Mouse (Mus musculus) WW6 (cell line): ENCODE data around the gene Spry2.
A peak's percentile ranks its signal among the peaks of the same experiment; 100 is the strongest.

ENCODE experiments used
- DNase-seq: peaks from one replicate; pipeline ENCODE4 v3.0.0-alpha.2; 2013; ENCODE audit warnings: low read depth, low spot score

Gene Spry2

DNA sequence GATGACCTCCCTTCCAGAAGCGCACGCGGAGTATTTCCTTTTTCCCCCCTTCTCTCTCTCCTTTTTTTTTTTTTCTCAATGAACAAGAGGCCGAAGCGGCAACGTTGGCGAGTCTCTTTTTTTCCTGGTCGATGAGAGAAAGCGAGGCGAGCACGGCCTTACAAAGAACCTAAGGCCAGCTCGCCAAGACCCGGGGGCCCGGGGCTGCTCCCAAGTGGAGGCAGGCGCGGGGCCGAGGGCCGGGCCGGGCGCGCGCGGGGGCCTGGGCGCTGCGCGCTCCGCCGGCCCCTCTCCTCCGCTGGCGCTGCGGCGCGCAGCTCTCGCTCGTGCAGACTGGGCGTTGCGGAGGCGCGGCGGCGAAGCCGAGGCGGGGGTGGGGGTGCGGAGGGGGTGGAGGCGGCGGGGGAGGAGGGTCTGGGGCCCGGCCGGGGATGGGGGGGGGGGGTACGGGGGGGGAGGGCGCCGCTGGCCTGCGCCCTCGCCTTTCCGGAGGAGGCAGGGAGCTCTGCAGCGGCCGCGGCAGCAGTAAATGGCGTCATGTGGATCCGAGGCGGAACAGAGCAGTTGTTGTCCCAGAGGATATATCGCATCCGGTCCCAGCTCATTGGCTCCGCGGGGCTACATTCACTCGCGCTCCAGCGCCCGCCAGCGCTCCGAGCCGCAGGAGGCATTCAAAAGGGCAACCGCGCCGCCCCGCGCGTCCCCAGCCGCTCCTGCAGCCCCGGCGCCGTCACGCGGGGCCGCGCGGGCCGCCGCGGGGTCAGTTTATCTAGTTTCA lies at the start of gene Spry2:
TSS of gene Spry2 (minus strand) at position 29 of the 778 bp plus-strand sequence.
- peak; percentile 89 for DNase-seq

DNA sequence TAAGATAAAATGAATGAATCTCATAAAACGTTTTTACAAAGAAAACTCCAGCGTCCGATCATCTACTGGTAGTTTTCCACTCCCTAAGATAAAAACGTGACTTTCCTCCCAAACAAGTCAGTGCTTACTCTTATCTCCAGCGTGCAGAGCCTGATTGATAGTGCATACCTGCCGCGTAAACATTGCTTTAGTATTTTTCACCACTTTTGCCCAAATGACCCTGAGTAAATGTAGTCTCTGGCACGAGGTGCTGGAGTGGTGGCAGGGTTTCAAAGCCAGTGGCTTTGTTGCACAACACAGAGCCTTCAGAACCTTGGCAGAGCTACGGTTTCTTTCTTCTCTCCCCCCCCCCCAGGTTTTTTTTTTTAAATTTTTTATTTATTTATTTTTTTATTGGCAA lies 44.7 kb upstream of the Spry2 start:
- no peak for DNase-seq

DNA sequence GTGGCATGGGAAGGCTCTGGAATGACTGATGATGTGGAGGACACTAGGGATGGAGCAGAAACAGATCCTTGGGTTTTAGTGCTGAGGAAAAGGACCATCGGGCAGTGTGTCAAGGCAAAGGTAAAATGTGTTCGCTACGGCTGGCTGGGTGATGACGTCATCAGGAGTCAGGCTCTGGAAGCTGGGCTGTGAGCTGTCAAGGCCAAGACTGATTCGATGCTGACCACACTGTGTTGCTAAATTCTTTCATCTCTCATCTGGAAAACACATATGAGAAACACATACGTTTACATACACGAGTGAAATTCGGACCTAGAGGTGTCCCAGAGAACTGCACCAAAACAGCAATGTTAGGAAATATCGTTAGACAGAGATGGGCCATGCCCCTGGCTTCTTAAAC lies 30.1 kb upstream of the Spry2 start:
- DNase-seq, result no peak

DNA sequence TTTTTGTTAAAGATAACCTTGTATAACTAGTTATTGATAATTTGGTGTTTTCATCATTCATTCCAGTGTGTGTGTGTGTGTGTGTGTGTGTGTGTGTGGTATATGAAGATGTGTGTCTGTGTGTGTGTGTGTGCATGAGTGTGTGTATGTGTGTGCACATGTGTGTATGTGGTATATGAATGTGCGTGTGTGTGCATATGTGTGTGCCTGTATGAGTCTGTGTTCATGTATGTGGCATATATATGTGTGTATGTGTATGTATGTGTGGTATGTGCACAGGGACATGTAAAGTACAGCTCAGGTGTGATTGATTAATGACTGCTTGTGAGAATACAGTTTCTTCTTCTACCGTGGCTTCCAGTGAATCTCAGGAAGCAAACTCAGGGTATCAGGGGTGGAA lies 28.7 kb upstream of the Spry2 start:
- no peak for DNase-seq

DNA sequence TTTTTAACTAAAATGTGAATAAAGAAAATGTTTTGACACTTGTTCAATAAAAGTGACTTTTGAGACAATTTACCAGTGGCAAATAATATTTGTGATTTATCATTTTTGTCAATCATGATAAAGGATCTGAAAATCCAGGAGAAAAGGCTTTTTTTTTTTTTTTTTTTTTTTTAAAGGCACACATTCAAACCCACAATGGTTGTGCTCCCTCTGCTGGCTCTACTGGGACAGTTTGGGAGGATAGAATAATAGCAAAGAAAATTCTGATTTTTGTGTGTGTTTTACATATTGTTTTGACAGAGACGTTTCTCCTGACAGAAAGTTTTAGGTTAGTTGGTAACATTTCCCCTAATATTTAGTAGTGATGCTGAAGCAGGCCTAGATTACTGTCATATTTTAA lies 28.1 kb upstream of the Spry2 start:
- no peak for DNase-seq

DNA sequence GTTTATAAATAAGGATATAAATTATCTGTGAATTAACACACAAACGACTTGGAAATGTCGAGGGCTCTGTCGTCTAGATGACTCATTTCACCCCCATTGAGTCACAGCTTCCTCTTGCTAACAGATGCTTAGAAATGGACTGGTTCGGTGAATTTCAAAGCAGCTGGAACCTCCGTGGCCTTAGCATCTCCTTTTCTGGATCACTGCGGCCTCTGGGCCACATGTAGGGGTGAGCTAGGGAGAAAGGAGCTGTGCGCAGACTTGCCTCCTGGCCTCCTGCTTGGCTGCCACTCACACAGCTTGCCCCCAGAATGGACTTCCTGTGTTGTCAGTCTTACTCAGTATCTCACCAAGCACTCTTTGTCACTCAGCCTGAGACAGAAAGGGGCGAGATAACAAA lies 26.3 kb upstream of the Spry2 start:
- no peak for DNase-seq

DNA sequence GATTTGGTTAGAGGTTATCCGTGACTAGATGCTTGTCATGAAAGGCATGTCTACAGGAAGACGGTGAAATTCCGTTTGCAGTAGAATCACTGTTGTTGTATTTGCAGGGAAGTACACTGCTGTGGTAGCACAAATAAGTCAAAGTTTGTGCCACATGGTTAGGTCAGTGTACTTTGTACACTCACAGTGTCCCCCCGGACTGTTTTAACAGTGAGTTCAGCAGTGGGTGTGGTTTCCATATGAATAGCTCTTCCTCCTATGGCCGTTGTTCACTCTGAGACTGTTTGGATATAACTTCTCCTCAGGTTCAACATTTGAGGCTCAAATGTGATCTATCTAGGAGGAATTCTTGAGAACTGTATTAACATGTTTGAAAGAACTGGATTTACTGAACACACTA lies 25.8 kb upstream of the Spry2 start:
- no peak for DNase-seq

DNA sequence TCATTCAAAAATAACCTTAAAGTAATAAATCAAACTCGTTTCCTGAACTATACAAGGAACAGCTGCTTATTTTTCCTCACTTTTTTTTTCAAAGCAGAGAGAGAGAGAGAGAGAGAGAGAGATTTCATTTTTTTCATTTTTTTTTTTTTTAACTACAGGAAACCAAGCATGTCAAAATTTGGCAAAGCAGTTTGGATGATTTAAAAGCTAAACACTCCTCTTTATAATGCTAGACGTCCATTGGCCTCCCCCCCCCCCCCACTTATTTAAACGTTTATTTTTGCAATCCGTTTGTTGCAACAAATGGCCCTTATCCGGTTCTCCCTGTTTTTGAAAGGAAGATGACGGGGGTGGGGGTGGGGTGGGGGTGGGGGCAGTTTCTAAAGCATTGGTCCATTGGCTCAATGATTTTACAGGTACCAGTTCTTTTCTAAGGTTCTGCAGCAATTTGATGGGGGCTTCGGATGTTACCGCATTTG lies 24.6 kb upstream of the Spry2 start:
- DNase-seq, result no peak

DNA sequence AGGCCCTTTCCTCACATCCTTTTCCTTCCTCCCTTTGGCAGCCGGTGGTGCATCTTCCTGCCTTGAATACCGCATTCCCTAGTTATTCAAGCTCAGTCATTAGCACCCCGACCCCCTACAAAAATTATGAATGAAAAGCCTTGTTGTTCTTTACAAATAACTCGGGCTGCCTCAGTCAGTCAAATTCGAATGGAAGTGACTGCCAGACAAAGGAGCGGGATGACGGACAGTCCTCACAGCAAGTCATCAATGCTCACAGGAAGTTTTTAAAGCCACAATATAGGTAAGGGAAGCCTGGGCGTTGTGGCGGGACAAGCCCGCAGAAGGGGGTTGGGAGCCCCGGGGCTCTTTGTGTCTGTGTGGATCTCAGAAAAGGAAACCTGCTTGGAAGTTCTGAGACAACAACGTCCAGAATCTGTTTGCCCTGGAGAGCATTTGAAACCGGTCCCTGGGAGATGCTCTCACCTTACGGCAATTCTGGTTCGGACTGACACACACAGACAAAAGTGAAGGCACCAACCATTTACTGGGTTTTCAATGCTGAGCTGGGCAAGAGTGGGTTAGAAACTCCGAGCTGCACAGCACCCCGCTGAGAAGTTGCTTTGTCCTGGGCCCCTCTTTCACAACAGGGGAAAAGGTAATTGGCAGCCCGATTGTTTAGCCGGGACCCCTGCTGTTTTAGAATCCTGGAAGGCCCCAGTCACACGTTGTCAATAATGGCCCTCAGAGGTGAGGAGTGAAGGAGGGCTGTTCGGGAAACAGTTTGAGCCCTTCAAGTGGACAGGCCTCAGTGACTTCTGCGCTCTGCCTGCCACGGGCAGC lies 24.0 kb upstream of the Spry2 start:
- DNase-seq, result peak; percentile 88

DNA sequence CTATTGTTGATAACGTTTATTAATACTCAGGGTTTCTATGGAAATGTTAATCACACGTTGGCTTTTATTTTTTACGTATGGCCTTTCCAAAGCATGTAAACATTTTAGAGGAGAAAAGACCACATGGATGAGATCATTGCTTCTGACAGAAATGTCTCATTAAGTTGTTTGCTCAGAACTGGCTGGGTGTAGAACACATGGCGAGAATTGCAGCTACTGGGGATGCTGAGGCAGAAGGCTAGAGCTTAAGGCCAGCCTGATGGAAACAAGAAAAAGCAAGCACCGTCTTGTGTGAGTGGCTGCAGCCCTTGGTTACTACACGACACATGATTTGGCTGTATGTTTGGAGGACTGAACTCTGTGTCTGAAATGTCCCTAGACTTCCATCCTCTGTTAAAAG lies 10.6 kb upstream of the Spry2 start:
- DNase-seq, result no peak

DNA sequence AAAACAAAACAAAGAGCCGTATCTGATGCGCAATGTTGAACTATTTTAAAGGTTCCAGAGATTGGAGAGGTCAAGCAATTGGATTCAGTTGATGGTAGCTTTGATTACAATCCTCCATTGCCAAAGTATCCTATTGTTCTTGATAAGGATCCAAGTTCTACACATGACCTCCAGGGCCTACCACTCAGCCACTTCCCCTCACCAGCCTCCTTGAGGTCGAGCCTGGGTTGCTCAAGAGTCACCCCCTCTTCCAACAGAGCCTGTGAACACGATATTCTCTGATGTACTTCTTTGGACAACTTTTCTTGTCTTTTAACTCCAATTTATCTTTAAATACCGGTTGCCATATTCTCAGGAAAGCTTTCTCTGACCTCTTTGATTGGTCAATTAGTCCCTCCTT lies 9.3 kb upstream of the Spry2 start:
- no peak for DNase-seq

DNA sequence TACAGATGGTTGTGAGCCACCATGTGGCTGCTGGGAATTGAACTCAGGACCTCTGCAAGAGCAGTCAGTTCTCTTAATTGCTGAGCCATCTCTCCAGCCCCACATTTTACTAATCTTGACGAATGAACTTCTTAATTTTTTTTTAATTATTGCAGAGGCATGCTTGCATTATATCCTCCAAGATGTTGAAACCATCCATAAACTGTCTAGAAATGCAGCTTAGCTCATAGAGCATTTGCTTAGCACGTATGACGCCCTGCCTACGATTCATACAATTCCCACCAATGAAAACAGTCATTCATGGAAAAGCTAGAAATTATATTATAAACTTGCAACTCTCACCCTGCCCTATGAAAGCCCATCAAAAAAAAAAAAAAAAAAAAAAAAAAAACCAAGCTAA lies 8.9 kb upstream of the Spry2 start:
- no peak for DNase-seq

DNA sequence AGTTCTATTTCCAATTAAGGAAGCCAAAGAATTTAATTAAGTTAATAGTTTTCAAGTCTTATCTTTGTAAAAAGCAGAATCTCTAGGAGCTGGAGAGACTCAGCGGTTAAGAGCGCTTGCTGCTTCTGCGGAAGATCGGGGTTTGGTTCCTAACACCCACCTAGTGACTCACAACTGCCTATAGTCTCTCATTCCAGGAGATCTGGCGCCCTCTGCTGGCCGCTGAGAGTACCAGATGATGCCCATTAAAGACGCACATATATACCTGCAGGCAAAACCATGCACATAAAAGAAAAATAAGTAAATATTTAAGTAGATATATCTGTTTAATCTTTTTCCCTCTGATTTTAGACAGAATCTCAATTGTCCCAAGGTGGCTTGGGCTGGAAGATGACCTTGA lies 6.2 kb upstream of the Spry2 start:
- no peak for DNase-seq

DNA sequence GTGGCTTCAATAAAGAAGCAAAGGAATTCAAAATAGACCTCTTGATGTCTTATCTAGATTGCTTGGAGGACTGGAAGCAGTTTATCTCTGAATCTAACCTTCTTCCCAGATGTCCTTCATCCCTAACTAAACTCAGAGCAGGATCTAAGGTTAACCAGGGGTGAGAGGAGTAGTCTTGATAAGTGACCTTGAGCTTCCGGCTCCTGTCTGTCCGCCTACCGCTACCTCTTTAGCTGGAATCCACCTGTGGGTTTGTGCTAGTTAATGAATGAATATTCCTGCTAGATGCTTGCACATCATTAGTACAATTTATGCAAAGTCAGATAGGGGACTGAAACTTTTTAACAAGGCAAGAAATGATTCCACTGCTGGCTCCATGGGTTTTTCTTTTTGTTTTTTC lies 4.2 kb upstream of the Spry2 start:
- DNase-seq, result no peak

DNA sequence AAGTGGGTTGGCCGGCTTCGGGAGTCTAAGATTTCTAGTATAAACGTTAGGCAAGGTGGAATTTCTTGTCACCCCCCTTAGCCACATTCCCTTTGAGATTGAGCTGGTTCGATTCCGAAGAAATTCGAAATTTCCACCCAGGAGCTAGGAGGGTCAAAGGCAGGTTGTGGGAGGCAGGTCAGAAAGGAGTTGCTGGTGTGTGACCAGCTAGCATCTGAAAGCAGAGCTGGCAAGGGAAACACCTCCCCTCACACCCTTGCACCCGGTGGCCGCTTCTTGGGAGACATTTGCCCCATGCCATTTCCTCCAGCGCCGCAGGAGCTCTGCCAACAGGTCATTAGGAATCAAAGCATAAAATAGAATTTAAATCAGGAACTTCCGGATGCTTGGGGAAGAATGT lies 2.5 kb upstream of the Spry2 start:
- no peak for DNase-seq

DNA sequence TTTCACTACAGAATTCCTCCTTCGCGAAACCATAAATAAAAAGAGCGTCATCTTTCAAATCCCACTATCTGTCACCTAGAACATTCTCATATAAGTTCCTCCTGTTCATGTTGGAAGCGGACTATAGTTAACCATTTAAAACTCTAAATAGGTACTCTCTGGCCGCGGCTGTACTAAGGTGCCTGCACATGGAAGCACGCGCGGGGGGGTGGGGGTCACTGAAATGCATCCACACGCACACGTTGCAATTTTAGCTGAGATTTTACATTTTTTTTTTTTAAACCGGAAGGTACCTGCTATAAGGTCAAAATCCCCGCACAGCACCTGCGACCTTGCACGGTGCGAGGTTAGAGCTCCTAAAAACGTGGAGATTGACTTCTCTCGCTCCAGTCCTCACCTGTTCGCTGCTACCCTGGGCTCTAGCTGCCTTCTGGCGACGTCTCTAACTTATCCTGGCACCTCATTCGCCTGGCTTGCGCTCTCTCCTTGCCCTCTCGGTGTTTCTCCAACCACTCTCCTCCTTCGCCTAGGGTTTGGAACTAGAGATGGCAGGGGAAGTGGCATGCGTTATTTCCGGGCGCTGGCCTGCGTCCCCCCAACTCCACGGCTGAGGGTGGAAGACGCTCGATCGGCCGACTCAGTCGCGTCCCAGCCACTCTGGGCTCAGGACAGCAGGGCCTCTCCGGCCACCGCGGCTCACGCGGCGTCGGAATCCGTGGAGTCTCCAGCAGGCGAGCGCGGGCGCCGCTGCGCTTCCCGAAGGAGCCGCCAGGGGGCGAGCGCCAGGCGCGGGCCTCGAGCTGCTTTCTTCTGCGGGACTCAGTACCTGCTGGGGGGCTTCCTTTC lies 1.9 kb upstream of the Spry2 start:
- no peak for DNase-seq

DNA sequence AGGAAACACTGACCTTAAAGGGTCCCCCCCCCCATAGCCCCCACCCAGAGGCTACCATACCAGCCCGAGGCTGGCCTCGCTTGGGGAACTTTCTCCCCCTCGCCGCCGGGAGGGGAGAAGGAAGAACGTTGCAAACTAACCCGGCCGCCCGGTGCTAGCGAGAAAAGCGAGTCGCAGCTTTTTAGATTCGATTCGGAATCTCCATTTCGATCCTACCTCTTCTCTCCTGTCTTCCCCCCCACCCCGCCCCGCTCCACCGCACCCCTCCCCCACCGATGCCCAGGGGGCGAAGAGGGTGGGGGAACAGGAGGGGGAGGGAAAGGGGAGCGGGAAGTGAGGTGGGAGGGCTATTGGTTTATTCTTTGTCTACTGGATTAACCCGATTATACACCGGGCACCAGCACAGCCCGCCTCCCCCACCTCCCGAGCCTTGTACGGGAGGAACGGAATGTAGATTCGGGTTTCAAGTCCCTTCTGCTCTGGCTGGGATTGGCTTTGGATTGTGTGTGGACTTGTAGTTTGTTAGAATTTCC lies 1.0 kb upstream of the Spry2 start:
- no peak for DNase-seq

DNA sequence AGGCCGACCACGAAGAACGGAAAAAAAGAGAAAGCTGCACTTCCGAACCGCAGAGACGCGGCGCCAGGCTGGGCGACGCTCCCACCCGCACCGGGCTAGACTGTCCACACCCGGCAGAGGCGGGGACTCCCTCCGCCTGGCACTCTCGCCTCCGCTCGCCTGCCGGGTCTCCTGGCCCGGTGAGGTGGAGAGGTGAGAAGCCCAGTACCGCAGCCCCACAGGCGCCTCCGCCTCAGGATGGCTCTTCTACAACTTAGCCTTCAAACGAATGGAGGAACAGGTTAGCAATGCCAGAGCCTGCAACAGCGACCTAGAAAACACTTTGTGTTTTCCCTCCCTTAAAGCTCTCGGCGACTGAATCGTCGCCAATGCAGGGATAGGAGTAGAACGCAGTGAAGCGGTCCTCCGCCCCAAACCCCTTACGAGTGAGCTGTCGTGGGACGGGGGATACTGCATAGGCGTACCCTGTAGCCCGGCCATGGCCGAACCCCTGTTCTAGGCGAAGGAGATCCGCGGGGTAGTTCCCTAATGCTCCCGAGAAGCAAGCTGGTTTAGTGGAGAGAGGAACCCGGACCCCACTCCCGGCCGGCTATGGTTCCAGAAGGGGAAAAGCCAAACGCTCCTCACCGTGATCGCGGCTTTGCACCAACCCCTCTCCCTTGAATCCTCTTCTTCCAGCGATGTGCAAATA lies 513 bp downstream of the Spry2 start:
- no peak for DNase-seq

DNA sequence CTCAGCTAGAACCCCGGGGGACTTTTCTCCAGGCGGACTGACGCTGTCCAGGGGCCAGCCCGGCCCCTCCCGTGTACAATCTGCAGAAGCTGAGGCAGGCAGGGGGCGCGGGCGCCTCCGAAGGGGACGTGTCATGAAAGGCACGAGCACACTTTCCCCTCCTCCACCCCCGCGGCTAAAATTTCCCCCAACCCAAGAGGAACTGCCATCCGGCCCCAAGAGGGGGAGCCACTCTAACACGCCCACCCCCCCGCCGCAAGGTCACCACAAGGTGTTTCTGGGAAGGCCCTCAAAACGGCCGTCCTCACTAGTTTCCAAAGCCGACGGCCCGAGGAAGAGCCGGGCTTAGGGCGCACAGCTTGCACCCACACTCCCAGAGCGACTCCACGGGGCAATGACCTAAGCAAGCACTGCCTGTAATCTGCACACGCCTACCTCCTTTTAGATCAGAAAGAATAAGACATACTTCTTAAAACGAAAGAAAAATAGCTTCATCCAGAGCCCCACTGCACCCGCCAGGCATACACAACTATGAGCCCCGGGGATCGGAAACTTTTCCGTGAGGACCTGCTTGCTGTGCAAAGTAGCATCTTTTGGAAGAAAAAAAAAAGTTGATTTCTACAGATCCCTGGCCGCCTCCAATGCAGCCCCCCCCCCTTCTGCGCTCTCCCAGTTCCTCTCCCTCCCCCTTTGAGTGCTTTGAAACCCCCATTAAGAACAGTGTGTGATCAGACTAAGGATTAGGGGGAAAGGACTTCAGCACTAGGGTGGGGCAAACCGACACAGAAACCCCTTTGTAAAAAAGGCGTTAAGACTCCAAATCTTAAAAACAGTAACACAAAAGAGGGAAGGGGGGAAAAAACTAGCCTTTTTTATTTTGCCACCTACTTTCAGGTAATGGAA lies 1.4 kb downstream of the Spry2 start:
- no peak for DNase-seq

DNA sequence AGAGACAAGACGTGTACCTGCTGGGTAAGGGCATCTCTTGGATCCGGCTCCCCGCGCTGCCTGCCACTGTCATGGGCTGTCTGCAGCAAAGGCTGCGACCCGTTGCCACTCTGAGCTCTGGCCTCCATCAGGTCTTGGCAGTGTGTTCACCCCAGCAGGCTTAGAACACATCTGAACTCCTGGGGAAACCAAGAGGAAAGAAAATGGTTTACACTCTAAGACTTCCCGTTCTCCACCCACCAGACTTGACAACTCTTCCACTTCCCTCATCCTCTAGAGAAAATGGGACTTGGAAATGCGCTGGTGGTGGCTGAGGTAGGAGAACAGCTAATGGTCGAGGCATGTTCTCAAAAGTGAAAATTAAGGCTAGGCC lies 3.0 kb downstream of the Spry2 start:
- DNase-seq, result no peak
